Mouse (Mus musculus): Measurements from ENCODE around the gene Bend7.

DNA sequence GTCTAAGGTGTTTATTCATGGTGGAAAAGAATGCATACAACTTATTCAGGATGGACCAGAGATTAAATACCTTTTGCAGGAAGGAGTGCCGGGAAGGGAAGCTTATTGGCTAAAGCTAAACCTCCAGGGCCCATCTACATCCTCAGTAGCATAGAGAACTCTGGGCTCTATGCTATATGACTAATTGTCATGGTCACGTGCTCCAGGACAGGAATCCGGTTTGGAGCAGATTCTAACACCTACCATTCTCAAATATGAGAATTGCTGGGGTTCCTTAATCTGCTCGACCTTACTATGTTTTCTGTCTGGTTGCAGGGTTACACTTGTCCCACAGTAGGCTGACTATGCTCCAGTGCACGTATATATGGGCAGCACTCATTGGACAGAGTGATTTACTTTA is 110.4 kb downstream of the Bend7 start:
- TF ChIP-seq CTCF (conservative IDR thresholded peaks at IDR 0.05 in 1 of 2, IDR thresholded peaks at IDR 0.05 in 1 of 2; ENCODE audit: low read depth in 2 of 2, low read length in 2 of 2) (no peak), MAZ (IDR thresholded peaks at IDR 0.05; ENCODE audit: low read depth, low read length) (no peak), JUN (IDR thresholded peaks at IDR 0.05; ENCODE audit: insufficient read depth, low read depth, low read length) (no peak), POLR2A (IDR thresholded peaks at IDR 0.05; ENCODE audit: low read depth, low read length) (no peak), MAX (IDR thresholded peaks at IDR 0.05; ENCODE audit: low read length) (no peak), EP300 (IDR thresholded peaks at IDR 0.05; ENCODE audit: low read length) (no peak), USF2 (conservative IDR thresholded peaks at IDR 0.05; ENCODE audit: low read depth, low read length) (no peak), RCOR1 (conservative IDR thresholded peaks at IDR 0.05; ENCODE audit: low read depth, low read length) (no peak), ETS1 (conservative IDR thresholded peaks at IDR 0.05; ENCODE audit: low read depth, low read length) (no peak), POLR2AphosphoS2 (IDR thresholded peaks at IDR 0.05; ENCODE audit: low read depth, low read length) (no peak), ZNF384 (IDR thresholded peaks at IDR 0.05; ENCODE audit: low read depth, low read length) (no peak), SIN3A (IDR thresholded peaks at IDR 0.05; ENCODE audit: low read length) (no peak), HCFC1 (IDR thresholded peaks at IDR 0.05; ENCODE audit: low read depth, low read length) (no peak), CHD2 (IDR thresholded peaks at IDR 0.05; ENCODE audit: low read length) (no peak)
